Mouse (Mus musculus) adrenal gland, adult (tissue): ENCODE measurements around the gene Ttll12.

ENCODE experiments used
- DNase-seq, 2 experiments: peaks; one replicate each; pipeline ENCODE4 v3.0.0; 2022 to 2023; ENCODE audit warnings: low spot score in 1 of 2; ENCODE audit not compliant: inconsistent age in 2 of 2

Ttll12 gene

DNA sequence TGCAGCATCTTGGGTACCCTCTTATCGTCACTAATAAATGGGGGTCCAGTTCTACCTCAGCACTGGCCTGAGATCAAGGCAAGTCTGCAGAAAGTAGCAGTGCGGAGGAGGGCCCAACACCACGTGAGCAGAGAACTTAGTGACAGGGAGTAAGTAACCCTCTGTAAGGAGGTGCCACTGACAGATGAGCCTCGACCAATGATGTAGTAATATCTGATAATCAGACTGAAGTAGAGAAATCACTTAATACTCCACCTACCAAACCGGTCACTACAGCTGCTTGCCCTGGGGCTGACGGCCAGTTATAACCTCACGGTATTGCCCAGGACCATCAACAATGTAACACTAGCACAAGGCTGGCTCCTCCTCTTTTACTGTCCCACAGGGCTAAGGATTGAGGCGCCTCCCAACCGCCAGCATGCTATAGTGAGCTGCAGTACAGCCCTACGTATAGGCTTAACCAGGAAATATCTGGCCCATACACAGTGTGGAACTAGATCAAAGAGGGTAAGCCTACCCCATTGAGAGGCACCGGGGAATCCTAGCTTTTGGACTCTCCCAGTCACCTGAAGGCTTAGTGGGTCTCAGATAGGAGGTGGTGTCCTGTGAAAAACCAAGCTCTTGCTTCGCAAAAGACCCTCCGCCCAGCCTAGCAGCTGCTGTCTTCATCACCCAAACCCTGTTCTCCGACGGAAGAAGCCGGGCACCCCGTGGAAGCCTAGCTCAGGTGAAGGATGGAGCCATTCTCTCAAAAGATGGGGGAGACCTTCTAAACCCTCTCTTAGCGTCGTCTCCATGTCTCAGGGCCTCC lies 1.1 kb downstream of the Ttll12 start:
- peak in 1 of 2 experiments; percentile 47 for DNase-seq

DNA sequence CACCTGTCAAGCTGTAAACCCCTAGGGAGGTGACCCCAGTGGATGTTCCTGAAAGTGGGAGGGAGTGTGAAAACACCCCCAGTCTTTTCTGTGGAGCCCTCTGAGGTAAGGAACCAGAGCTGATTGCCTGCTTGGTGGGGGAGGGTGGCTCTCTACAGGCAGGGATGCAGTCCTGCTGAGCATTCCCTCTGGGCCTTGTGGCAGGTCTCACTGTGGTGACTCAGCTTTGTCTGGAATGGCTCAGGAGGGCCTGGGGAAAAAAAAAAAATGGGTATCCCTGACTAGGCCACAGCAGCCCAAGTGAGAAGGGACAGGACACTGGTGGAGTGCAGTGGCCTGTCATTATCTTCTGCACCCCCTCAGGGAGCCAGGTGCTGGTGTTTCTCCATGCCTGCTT lies 1.8 kb downstream of the Ttll12 start:
- peak; percentile 61 to 77 for DNase-seq

DNA sequence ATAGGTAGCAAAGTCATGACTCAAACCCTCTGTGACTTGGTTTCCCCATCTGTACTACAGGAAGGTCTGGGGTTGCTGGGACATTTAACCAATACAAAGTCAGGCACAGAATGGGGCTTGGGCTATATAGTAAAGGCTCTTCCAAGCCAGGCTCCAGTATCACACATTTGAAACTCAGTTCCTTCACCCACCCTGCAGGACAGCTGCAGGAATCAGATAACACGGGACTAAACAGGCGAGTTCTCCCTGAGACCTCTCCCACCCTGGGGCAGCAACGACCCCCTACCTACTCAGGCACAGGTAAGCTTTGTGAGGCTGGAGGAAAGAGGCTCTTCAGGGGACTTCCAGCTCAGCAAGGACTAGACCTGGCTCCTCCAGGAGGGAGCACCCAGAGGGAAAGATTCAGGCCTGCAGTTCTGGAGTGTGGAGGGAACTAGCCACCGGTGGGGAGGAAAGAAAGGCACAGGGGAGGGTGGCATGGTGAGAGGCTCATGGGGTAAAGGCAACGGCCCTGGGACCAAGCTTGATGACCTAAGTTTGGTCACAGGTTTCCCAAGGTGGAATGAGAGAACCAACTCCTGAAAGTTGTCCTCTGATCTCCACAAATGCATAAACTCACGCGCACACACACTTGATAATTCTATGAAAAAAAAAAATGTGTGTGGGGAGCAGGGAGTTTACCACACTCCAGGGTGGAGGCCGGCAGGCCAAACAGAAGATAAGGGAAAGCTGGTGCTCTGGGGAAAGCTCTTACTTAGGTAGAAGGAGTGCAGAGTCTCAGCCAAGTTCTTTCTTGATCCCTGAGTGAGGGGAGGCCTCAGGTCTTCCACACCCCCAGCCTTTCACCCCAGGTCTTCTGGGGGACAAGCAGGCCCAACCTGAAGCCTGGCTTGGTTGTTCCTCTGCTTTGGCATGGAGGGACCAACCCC lies 2.4 kb downstream of the Ttll12 start:
- DNase-seq, result no peak

DNA sequence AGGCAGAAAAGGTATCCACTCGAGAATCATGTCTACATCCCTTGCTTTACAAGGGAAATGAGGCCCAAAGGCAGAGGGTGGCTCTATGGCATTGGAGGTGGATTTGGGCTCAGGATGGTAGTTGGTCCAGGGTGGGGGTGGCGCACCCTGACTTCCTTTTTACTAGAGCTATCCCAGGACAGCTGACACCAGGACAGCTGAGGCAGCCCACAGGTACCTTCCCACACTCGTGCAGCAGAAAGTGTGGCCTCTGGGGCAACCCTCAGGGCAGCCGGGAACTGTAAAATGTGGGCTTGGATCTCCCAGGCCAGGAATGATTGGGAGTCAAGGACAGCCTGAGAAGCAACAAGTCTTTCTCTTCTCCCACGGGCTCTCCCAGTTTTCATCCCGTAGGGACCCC lies 3.2 kb downstream of the Ttll12 start:
- DNase-seq, result no peak

DNA sequence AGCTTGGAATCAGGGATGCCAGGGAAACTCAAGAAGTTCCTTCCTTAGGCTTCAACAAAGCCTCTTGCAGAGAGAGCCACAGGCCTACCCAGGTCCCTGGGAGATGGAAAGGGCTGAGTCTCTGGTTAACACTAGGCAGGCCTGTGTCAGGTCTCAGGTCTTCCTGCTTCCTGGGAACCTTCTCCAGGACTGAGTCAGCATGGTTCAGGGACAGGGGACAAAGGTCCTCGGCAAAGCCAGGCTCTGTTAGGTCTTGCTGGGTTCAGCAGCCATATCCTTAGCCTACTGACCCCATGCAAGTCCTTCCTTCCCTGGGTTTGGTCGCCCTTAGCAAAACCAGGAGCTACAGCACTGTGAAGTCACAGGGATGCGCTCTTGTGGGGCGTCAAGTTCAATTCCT lies 4.1 kb downstream of the Ttll12 start:
- peak in 1 of 2 experiments; percentile 41 for DNase-seq

DNA sequence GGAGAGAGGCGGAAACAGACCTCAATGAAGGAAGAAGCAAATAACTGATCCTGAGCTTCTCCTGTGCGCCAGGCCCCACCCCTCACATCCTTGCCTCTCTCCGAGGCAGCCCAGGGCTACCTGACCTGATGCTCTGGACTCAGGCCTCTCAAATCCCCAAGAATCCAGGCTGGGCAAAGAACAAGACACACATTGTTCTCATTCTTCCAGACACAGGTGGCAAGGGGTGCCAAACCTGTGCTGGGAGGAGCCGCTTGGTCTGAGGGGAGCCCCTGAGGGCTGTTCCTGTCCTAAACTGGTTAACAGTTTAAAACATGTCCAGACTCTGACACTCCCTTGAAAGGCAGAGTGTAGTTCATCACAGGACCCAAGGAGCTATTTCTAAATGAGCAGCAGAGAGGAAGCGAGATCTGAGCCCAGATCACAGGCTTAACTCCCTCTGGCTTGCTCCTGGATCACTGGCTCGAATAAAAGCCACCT lies 10.2 kb downstream of the Ttll12 start:
- no peak for DNase-seq

DNA sequence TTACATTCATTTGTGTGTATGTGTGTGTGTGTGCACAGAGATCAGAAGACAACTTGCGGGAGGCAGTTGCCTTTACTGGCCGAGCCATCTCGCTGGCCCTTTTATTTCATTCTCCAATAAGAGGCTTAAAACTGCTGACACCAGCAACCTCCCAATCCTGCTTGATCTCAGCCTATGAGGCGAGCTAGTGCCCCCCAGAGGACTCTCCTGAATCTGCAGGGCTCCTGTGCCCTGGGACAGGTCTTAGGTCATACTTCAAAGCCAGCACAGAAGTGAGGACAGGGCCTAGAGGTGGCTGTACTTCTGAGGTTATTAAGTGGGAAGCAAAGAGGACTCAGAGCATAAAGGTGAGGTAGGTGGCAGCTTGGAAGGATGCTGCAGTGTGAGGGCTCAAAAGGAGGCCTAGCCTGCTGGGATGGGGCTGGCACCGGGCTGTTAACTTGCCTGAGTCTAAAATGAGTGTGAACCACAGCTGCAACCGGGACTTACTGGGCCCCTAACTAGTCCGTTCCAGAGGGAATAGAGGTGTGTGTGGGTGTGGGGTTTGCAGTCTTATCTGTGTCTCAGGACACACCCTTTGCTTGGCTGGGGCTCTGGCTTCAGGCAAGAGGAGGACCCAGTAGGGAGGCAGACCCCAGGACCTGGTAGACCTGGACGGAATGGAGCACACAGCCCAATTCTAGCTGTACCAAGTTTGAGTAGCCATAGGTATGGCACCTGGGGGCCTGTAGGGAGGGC lies 11.4 kb downstream of the Ttll12 start:
- DNase-seq, result peak; percentile 78 to 91

DNA sequence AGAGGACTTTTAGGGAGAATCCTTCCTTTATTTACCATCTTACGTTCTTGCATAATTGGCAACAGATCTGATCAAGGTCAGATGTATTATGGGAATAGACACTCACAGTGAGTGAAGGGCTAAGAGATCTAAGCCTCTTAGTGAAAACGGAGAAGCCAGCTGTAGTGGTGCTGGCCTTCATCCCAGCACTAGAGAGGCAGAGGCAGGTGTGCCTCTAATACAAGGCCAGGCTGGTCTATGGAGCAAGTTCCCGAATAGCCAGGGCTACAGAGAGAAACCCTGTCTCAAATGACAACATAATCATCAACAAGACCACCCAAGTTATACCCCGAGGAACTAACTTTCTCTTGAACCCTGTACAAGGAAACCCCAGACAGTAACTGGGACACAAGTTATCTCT lies 12.0 kb downstream of the Ttll12 start:
- no peak for DNase-seq

DNA sequence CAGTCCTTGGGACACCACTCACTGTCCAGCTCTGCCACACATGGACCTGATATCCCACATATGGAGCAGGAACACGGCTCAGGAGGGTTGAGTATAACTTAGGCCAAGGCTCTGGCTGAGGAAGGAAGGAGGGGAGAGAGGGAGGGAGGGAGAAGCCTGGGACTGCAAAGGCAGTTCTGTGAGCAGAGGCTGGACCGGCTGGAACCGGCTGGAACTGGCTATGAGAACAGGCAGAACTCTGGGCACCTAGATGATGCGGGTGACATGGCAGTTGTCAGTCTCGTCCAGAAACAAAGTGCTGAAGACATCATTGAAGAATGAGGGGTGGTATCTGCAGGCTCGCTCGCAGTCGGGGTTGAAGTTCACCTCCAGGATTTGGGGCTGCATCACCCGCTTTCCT lies 18.3 kb downstream of the Ttll12 start:
- DNase-seq, result no peak

DNA sequence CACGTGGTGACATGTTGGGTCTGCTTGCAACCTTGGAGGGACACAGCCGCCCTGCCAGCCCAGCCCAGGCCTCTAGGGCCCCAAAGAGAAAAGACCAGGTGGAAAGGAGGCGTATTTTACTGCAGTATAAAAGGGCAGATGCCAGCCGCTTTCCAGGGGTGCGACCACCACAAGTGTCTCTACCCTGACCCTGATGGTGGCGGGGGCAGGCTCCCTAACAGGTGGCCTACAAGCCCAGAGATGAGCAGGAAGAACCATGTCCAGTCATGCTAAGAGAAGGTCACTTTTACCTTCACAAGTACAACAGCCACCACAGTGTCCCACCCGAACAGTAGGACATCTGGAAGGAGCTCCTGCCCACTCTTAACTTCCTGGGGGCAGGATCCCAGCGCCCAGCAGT lies 19.4 kb downstream of the Ttll12 start:
- DNase-seq, result no peak

DNA sequence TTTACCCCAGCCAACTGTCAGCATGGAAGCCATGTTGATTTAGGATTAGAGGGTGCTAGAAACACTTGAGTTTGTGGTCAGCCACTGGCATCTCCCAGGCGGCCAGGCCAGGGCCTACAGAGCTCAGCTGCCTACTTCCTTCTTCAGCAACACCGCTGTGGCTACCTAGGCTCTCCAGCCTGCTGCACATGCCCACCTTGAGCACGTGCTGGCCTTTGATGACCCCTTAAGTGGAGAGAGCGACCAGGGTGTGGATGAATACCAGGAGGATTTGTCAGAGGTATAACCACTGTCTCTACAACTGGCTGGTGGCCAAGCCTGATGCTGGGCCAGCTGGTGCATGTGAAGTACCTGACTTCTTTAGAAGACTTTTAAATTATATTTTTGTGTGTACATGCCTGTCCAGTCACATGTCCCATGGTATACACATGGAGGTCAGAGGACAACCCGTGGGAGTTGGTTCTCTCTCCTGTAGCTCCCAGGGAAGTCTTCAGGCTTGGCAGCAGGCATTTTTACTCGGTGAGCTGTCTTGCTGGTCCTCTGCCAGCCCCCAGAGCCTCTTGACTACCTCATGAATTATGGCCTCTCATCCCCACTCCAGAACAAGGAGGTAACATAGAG lies 20.1 kb downstream of the Ttll12 start:
- DNase-seq, result peak; percentile 88 to 92

DNA sequence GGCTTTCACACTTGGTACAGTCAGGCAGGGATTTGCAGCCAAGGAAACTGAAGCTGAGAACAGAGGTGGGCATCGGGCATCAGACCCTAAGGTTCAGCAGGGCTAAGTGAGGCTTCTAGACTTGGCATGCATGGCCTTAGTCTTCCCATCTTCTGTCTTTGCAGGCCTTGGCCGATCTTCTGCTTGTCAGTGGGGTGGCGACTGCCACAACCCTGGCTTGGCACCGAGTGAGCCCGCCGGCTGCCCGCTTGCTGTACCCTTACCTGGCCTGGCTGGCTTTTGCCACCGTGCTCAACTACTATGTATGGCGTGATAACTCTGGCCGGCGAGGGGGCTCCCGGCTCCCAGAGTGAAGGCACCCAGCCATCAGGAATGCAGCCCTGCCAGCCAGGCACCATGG lies 21.4 kb downstream of the Ttll12 start:
- no peak for DNase-seq

DNA sequence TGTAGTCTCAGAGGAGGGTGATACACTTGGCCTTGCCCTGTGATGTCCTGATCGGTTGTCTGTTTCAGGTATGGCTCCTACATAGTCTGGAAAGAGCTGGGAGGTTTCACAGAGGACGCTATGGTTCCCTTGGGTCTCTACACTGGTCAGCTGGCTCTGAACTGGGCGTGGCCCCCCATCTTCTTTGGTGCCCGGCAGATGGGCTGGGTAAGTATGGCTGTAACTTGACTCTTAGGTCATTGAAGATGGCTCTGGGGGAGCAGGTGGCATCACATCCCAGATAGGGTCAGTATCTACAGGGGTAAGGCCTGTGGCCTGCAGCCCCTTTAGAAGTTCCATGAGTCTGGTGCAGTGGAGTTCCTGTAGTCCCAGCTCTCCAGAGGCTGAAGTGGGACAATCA lies 22.8 kb downstream of the Ttll12 start:
- peak in 1 of 2 experiments; percentile 43 for DNase-seq

DNA sequence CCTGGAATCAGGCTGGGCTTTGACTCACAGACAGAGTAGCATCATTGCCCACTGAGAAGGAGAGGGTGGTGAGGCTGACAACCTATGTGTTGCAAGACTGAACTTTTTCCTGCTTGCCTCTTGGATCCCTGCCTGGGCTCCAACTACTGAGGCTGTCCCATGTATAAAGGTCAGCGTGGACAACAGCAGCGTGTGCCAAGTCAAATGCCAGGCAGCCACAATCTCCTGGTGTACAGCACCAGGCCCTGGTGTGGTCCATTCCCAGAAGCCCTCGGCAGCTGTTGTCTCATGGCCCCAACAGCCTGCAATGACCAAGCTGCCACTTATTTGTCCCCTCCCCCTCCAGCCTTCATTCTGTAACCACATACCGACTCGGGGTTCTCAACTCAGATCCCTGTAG lies 23.3 kb downstream of the Ttll12 start:
- DNase-seq, result peak; percentile 81 to 88

DNA sequence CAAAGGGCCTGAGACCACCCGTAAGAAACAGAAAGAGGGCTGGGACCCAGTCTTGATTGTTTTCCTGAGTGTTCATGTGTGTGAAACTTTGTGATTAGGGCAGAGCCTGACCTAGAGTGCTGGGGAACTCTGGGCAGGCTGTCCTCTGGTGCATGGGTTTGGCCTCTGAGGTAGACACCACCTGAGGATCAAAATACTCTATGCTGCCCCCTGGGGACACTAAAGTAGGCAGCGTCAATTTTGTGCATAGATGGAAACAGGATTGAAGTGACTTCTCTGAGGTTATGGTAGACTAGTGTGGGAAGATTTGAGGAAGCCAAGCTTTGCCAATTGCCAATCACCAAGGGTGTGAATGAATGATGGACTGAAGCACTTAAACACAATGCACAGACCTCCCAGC lies 24.3 kb downstream of the Ttll12 start:
- no peak for DNase-seq

DNA sequence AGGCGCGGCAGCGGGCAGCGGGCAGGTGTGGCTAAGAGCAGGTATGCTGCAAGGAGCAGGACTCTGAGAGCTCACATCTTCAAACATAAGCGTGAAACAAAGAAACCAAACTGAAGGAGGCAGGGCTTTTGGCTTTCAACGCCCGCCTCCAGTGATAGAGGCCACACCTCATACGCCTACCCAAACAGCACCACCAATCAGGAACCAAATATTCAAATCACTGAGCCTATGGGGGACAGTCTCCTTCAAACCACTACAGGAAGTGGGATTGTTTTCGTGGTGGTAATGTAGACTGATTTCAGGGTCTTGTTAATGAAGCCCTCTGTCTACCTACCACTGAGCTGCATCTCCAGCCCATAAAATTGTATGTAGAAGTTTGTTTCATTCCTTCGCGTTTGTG lies 25.3 kb downstream of the Ttll12 start:
- DNase-seq, result no peak

DNA sequence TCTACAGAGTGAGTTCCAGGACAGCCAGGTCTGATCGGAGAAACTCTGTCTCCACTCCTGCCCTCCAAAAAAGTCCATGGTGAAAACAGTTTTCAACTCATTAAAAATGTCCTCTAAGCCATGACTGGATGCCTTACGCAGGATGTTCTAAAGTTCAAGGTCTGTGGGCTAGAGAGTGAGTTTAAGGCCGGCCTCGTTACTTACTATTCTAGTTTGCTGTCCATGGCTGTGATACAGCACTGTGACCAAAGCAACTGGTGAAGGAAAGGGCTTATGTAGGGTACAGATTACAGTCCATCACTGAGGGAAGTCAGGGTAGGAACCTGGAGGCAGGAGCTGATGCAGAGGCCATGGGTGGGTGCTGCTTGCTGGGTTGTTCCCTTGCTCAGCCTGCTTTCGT lies 26.4 kb downstream of the Ttll12 start:
- peak; percentile 65 to 85 for DNase-seq

DNA sequence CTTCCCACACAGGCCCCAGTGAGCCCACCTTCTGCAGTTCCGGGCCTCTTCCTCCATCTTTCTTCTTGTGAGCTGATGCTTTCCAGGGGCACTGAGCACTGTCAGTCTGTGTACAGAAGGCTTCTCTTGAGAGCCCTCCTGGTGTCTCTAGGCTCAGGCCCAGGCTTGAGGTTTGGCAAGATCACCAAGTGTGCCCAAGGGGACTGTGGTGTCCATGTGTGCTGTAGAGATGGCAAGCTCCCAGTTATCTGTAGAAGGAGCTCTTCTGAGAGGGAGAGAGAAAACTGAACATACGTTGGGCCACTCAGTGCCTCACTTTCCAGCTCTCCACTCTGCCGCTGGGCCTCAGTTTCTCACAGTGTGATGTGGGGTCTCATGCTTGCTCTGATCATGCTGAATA lies 27.2 kb downstream of the Ttll12 start:
- DNase-seq, result peak in 1 of 2 experiments; percentile 47

DNA sequence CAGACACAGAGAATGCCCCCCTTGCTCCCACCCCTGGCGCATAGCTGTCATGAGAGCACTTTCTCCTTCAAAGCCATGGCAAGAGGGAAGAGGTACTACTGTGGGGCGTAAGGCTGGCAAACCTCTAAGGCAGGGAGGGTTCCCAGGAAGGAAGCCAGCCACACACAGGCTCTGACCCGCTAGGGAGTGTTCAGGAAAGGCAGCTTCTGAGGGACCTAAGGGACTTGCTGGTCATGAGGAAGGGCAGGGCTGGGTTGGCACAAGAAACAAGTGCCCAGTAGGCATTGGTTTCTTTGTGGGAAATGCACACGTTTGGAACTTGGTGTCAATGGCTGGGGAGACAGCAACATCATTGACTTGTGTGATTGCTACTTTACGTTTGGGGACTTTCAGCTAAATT lies 29.0 kb downstream of the Ttll12 start:
- DNase-seq, result peak in 1 of 2 experiments; percentile 64

DNA sequence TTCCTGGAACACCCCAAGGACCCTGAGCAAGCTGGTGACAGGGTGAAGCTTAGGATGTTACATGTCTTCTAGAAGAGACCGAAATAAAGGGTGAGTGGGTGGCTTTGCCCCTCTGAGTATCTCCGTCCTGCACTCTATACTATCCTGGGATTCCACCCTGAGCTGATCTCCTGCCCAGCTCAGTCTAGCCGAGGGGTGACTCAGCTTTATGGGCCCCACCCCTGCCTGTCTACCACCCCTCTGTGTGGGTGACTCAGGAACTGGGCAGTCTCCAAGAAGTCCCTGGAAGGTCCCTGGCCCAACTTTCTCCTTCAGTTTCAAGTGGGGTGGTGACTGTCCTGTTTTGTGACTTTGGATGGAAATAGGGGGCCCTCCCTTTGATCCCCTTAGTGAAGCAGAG lies 29.5 kb downstream of the Ttll12 start:
- DNase-seq, result peak; percentile 92 to 96
